Mouse (Mus musculus): ENCODE measurements around the gene Coro7. TPM values are rescaled to one million over a fixed set of nuclear protein-coding genes. Genes with fewer than 3 reads are reported as not detected.
A peak's percentile ranks its signal among the peaks of the same experiment; 100 is the strongest.
"Not testable (repeated sequence)": the region's sequence is repeated elsewhere in the genome, so short reads cannot be mapped to it uniquely, and the experiment has no call there.

Coro7 gene
- polyA plus RNA-seq, 1 experiment from 2014 or later = 14.4 TPM

DNA sequence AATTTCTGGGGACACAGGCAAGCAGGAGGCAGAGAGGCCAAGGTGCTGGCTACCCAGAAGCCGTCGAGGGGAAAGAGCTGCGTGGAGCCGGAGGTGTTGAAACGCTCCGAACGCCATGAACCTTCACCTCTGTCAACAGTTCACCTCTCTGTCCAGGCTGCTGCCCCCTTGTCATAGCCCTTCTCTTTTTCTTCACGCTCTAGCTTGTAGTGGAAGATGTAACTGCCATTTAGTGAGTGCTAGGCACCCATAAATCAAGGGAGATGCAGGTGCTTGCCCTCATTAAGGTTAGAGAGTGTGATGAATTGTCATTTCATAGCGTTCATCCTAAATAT, 4.8 kb upstream of the Coro7 start:
- whole genome bisulfite sequencing = 5% methylated on average over 9 of the region's 9 CpGs
- H3K27me3 ChIP-seq (ENCODE audit: control insufficient read depth, insufficient read depth, low read length) = no peaks in the 10 kb centered on the region
- H3K9me3 ChIP-seq (ENCODE audit: control insufficient read depth, low read length) = no peaks in the 10 kb centered on the region
- peak overlapping the region; percentile 88 for H3K4me3 ChIP-seq (ENCODE audit: low read depth, low read length)
- peak overlapping the region; percentile 83 for H3K4me2 ChIP-seq (replicated peaks; ENCODE audit: low read depth, low read length)
- H3K9ac ChIP-seq (ENCODE audit: low read depth, low read length) = peak overlapping the region; percentile 87
- DNase-seq (ENCODE audit: low spot score) = no peak
- H3K36me3 ChIP-seq (ENCODE audit: control insufficient read depth, insufficient read depth, low read length) = no peaks in the 10 kb centered on the region
- H3K27ac ChIP-seq (ENCODE audit: low read depth, low read length) = no peak overlapping the region
- ATAC-seq (ENCODE audit: low FRiP score) = no peak; the same call in none of the 2 replicates
- peaks cover 4% of the 10 kb centered on the region; the same call in 1 of the 2 replicates for H3K4me1 ChIP-seq (replicated peaks; ENCODE audit: control insufficient read depth, insufficient read depth, low read length)

GRCm38 (mm10) chr16:4683581-4684456, 4.2 kb upstream of the Coro7 start:
- Histone ChIP-seq H3K9me3 (ENCODE audit: control insufficient read depth, low read length) (no peaks in the 10 kb centered on the region), H3K27me3 (ENCODE audit: control insufficient read depth, insufficient read depth, low read length) (no peaks in the 10 kb centered on the region), H3K27ac (ENCODE audit: low read depth, low read length) (peak overlapping the region; percentile 2; the same call in 1 of the 2 replicates), H3K4me1 (replicated peaks; ENCODE audit: control insufficient read depth, insufficient read depth, low read length) (peaks cover 4% of the 10 kb centered on the region; the same call in 1 of the 2 replicates), H3K4me3 (ENCODE audit: low read depth, low read length) (peak overlapping the region; percentile 88), H3K36me3 (ENCODE audit: control insufficient read depth, insufficient read depth, low read length) (no peaks in the 10 kb centered on the region), H3K9ac (ENCODE audit: low read depth, low read length) (peak overlapping the region; percentile 87), H3K4me2 (replicated peaks; ENCODE audit: low read depth, low read length) (peak overlapping the region; percentile 83)
- DNase-seq (ENCODE audit: low spot score) = peak; percentile 98
- WGBS = under 1% methylated on average over 54 of the region's 54 CpGs
- ATAC-seq (ENCODE audit: low FRiP score) = peak; percentile 82

- Histone ChIP-seq H3K27ac (ENCODE audit: low read depth, low read length) (peak overlapping the region; percentile 2; the same call in 1 of the 2 replicates), H3K27me3 (ENCODE audit: control insufficient read depth, insufficient read depth, low read length) (no peaks in the 10 kb centered on the region), H3K9me3 (ENCODE audit: control insufficient read depth, low read length) (no peaks in the 10 kb centered on the region), H3K9ac (ENCODE audit: low read depth, low read length) (peak overlapping the region; percentile 59), H3K4me3 (ENCODE audit: low read depth, low read length) (peak overlapping the region; percentile 88), H3K36me3 (ENCODE audit: control insufficient read depth, insufficient read depth, low read length) (no peaks in the 10 kb centered on the region), H3K4me2 (replicated peaks; ENCODE audit: low read depth, low read length) (peak overlapping the region; percentile 83), H3K4me1 (replicated peaks; ENCODE audit: control insufficient read depth, insufficient read depth, low read length) (peaks cover 7% of the 10 kb centered on the region)
- DNase-seq (ENCODE audit: low spot score) (no peak), ATAC-seq (ENCODE audit: low FRiP score) (no peak)
- WGBS = 34% methylated on average over 9 of the region's 9 CpGs
Observed at GRCm38 (mm10) chr16:4683193-4683580, 3.6 kb upstream of the Coro7 start.

DNA sequence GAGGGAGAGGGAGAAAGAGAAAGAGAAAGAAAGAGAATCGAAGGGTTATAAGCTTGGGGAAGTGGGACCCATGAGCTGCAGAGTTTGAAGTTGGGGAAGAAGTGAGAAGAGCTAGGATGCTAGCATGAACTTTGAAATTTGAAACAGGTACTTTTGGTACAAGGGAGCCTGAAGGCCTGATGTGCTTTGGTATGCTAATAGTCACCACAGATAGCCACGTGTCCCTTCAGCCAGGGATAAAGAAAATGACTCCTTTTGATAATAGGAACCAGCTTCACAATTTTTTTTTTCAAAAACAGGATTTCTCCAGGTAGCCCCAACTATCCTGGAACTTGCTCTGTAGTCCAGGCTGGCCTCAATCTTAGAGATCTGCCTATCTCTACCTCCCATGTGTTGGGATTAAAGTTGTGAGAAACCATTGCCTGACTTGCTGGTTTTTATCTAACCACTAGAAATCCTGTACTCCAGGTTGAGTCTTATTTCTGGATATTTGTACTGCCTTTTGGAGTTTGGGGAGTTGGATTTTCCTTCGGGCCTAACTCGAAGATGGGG, 3.1 kb upstream of the Coro7 start:
- Histone ChIP-seq H3K9ac (ENCODE audit: low read depth, low read length) (no peak overlapping the region; the same call in 1 of the 2 replicates), H3K27me3 (ENCODE audit: control insufficient read depth, insufficient read depth, low read length) (no peaks in the 10 kb centered on the region), H3K36me3 (ENCODE audit: control insufficient read depth, insufficient read depth, low read length) (no peaks in the 10 kb centered on the region), H3K4me1 (replicated peaks; ENCODE audit: control insufficient read depth, insufficient read depth, low read length) (peaks cover 7% of the 10 kb centered on the region), H3K4me3 (ENCODE audit: low read depth, low read length) (no peak overlapping the region), H3K4me2 (replicated peaks; ENCODE audit: low read depth, low read length) (no peak overlapping the region), H3K9me3 (ENCODE audit: control insufficient read depth, low read length) (no peaks in the 10 kb centered on the region), H3K27ac (ENCODE audit: low read depth, low read length) (no peak overlapping the region)
- DNase-seq (ENCODE audit: low spot score) (no peak), ATAC-seq (ENCODE audit: low FRiP score) (no peak)
- 76% methylated on average over 4 of the region's 4 CpGs for WGBS

GRCm38 (mm10) chr16:4680922-4681455, 1.4 kb upstream of the Coro7 start:
- not testable (repeated sequence) for ATAC-seq (ENCODE audit: low FRiP score)

DNA sequence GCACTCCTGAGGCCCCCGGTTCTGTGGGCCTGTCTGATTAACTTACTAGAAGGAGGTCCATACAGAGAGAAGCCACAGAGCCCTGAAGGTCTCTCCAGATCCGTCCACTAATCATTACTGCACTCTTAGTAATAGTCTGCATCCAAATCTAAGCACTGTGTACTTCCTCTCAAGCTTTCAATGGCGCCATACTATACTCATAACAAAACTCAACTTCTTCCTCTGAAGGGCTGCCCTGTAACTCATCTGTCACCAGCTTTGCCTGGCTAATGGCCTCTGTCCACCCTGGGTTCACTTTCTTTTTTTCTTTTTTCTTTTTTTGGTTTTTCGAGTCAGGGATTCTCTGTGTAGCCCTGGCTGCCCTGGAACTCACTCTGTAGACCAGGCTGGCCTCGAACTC, 1.5 kb downstream of the Coro7 start:
- H3K27me3 ChIP-seq (ENCODE audit: control insufficient read depth, insufficient read depth, low read length) = no peaks in the 10 kb centered on the region
- peaks cover 3% of the 10 kb centered on the region; the same call in 1 of the 2 replicates for H3K4me1 ChIP-seq (replicated peaks; ENCODE audit: control insufficient read depth, insufficient read depth, low read length)
- 81% methylated on average over 5 of the region's 5 CpGs for WGBS
- no peak overlapping the region for H3K9ac ChIP-seq (ENCODE audit: low read depth, low read length)
- DNase-seq (ENCODE audit: low spot score) (no peak), ATAC-seq (ENCODE audit: low FRiP score) (no peak)
- H3K36me3 ChIP-seq (ENCODE audit: control insufficient read depth, insufficient read depth, low read length) = no peaks in the 10 kb centered on the region
- H3K27ac ChIP-seq (ENCODE audit: low read depth, low read length) = no peak overlapping the region
- H3K4me3 ChIP-seq (ENCODE audit: low read depth, low read length) = 0 out of 2 replicates have a peak overlapping the region, but pooled peaks have one; percentile 58
- H3K9me3 ChIP-seq (ENCODE audit: control insufficient read depth, low read length) = no peaks in the 10 kb centered on the region
- no peak overlapping the region for H3K4me2 ChIP-seq (replicated peaks; ENCODE audit: low read depth, low read length)

More at GRCm38 (mm10) chr16:4680922-4681455, 1.4 kb upstream of the Coro7 start:
- H3K4me1 ChIP-seq (replicated peaks; ENCODE audit: control insufficient read depth, insufficient read depth, low read length); H3K9me3 ChIP-seq (ENCODE audit: control insufficient read depth, low read length); H3K36me3 ChIP-seq (ENCODE audit: control insufficient read depth, insufficient read depth, low read length); H3K27me3 ChIP-seq (ENCODE audit: control insufficient read depth, insufficient read depth, low read length); H3K9ac ChIP-seq (ENCODE audit: low read depth, low read length); DNase-seq (ENCODE audit: low spot score); H3K27ac ChIP-seq (ENCODE audit: low read depth, low read length); H3K4me3 ChIP-seq (ENCODE audit: low read depth, low read length); H3K4me2 ChIP-seq (replicated peaks; ENCODE audit: low read depth, low read length): not testable (repeated sequence)
- 89% methylated on average over 3 of the region's 3 CpGs for WGBS

GRCm38 (mm10) chr16:4676836-4677235, 2.7 kb downstream of the Coro7 start:
- Histone ChIP-seq H3K9ac (ENCODE audit: low read depth, low read length) (no peak overlapping the region), H3K4me1 (replicated peaks; ENCODE audit: control insufficient read depth, insufficient read depth, low read length) (peaks cover 3% of the 10 kb centered on the region; the same call in 1 of the 2 replicates), H3K27ac (ENCODE audit: low read depth, low read length) (no peak overlapping the region), H3K27me3 (ENCODE audit: control insufficient read depth, insufficient read depth, low read length) (no peaks in the 10 kb centered on the region), H3K9me3 (ENCODE audit: control insufficient read depth, low read length) (no peaks in the 10 kb centered on the region), H3K36me3 (ENCODE audit: control insufficient read depth, insufficient read depth, low read length) (no peaks in the 10 kb centered on the region), H3K4me3 (ENCODE audit: low read depth, low read length) (no peak overlapping the region), H3K4me2 (replicated peaks; ENCODE audit: low read depth, low read length) (no peak overlapping the region)
- WGBS = 85% methylated on average over 5 of the region's 5 CpGs
- DNase-seq (ENCODE audit: low spot score) (no peak), ATAC-seq (ENCODE audit: low FRiP score) (no peak)

DNA sequence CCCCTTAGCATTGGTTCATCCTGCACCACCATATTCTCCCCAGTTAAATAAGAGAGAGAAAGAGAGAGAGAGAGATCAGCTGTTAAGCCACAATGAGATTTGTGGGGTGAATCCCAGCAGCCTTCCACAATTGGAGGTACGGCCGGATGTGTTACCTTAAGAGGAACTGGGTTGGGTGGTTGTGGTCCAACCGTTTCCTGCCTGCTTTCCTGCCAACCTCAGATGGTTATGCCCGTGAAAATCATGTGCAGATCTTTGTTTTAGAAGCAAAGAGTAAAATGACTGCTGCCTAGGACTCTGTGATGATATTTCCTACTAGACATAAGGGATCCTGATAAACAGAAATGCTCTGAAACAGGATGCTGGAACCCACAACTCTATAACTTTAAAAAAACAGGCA, 5.5 kb downstream of the Coro7 start:
- H3K9me3 ChIP-seq (ENCODE audit: control insufficient read depth, low read length) = no peaks in the 10 kb centered on the region
- H3K4me1 ChIP-seq (replicated peaks; ENCODE audit: control insufficient read depth, insufficient read depth, low read length) = peaks cover 3% of the 10 kb centered on the region; the same call in 1 of the 2 replicates

More for the DNA sequence above, 5.5 kb downstream of the Coro7 start:
- H3K4me3 ChIP-seq (ENCODE audit: low read depth, low read length) = no peak overlapping the region
- no peak overlapping the region for H3K9ac ChIP-seq (ENCODE audit: low read depth, low read length)
- DNase-seq (ENCODE audit: low spot score) (no peak), ATAC-seq (ENCODE audit: low FRiP score) (no peak)
- WGBS = 89% methylated on average over 4 of the region's 4 CpGs
- H3K27ac ChIP-seq (ENCODE audit: low read depth, low read length) = no peak overlapping the region
- no peaks in the 10 kb centered on the region for H3K27me3 ChIP-seq (ENCODE audit: control insufficient read depth, insufficient read depth, low read length)
- no peak overlapping the region for H3K4me2 ChIP-seq (replicated peaks; ENCODE audit: low read depth, low read length)
- no peaks in the 10 kb centered on the region for H3K36me3 ChIP-seq (ENCODE audit: control insufficient read depth, insufficient read depth, low read length)
